Mouse (Mus musculus) lung, postnatal 0 days (tissue): ENCODE data around the gene Scml4.

Experiments used
- CTCF ChIP-seq: IDR thresholded peaks from 2 replicates; pipeline ENCODE4 v1.5.1; 2016; ENCODE audit warnings: antibody characterized with exemption, mild to moderate bottlenecking
- EP300 ChIP-seq: IDR thresholded peaks from 2 replicates; pipeline ENCODE4 v1.6.1; 2016; ENCODE audit warnings: antibody characterized with exemption, mild to moderate bottlenecking, control low read depth

DNA sequence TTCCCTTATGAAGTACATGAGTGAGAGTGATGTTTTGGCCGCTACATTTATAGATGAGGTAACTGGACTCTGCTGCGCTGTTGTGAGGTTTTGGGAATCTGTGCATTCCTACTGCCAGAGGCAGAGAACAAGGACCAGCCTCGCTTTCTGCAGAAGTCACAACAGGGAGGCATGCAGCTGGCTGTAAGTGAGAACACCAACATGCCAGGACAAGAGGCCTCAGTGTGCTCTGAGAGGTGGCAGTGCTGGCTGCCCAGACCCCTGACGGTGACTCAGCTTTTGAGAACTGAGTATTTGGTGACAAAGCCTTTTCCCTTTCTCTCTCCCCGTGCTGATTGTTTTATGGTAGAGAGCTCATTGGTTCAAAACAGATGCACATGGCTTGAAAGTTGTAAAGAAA, 4.5 kb downstream of the Scml4 start:
- TF ChIP-seq CTCF: no peak
- no peak for TF ChIP-seq EP300
